Mouse (Mus musculus): Measurements from ENCODE around the gene Siglecf. TPM values are rescaled to one million over a fixed set of nuclear protein-coding genes. Genes with fewer than 3 reads are reported as not detected.

The Siglecf gene
- polyA plus RNA-seq (2014; fragmentation: Illumina TruSeq; extraction: RNeasy Lipid Tissue Mini Kit (QIAGEN cat#74804); ENCODE audit: low read depth, low replicate concordance) = 2.7 TPM

GRCm38 (mm10) chr7:43351154-43351553 is at the start of gene Siglecf:
Gene Siglecf, plus strand, starts transcription at chr7:43351341.

DNA sequence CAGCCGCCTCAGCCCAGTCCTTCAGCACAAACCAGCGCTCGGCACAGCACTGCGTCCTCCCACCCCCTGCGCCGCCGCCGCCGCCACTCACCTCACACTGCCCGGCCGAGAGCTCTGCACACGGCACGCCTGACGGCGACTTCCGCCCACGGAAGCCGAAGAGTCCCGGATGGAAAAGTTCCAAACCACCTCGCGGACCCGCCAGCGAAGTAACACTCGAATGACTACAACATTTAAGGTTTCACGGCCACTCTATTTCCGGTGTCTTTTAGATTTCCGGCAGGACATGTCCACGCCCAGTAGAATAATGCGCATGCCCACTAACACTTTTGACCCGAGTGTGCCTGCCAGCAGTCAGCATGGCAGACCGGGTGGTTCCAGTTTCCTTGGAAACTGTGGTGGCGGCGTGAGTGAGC is 38.1 kb upstream of the Siglecf start, which contains the start of gene Zfp715:
Gene Zfp715, minus strand, starts transcription at position 282 of the 416 bp plus-strand sequence.

DNA sequence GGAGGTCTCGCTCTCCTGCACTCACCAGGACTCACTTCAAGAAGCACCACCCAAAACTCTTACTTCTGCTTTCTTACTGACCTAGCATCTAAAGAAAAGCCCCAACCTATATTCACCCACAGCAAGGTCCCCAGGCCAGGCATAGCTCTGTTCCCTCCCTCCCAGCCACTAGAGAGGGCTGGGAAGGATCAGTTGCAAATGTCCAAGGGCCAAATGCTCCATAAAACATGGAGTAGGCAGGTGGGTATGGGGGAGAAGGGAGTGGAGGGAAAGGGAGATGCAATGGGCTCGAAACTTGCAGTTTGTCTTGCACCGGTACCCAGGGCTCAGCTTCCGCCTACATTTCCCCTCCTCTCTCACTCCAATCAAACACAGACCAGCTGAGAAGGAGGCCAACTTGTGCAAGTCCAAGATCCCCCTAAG is 57.0 kb downstream of the Siglecf start, which contains the start of gene Siglecg:
Gene Siglecg, plus strand, starts transcription at position 74 of the 423 bp plus-strand sequence.

Other genes with a start within 250 kb of the Siglecf start
- not detected for gene Zfp936, start 237.1 kb upstream of the Siglecf start, polyA plus RNA-seq (2014; fragmentation: Illumina TruSeq; extraction: RNeasy Lipid Tissue Mini Kit (QIAGEN cat#74804); ENCODE audit: low read depth, low replicate concordance)
- 54.4 TPM for gene Zfp715, start 38.0 kb upstream of the Siglecf start, polyA plus RNA-seq (2014; fragmentation: Illumina TruSeq; extraction: RNeasy Lipid Tissue Mini Kit (QIAGEN cat#74804); ENCODE audit: low read depth, low replicate concordance)
- gene Siglecg, start 56.9 kb downstream of the Siglecf start, polyA plus RNA-seq (2014; fragmentation: Illumina TruSeq; extraction: RNeasy Lipid Tissue Mini Kit (QIAGEN cat#74804); ENCODE audit: low read depth, low replicate concordance) = 1.9 TPM
- gene Lim2, start 76.3 kb downstream of the Siglecf start, polyA plus RNA-seq (2014; fragmentation: Illumina TruSeq; extraction: RNeasy Lipid Tissue Mini Kit (QIAGEN cat#74804); ENCODE audit: low read depth, low replicate concordance) = not detected
- not detected for gene Nkg7, start 85.7 kb downstream of the Siglecf start, polyA plus RNA-seq (2014; fragmentation: Illumina TruSeq; extraction: RNeasy Lipid Tissue Mini Kit (QIAGEN cat#74804); ENCODE audit: low read depth, low replicate concordance)
- not detected for gene Cldnd2, start 89.4 kb downstream of the Siglecf start, polyA plus RNA-seq (2014; fragmentation: Illumina TruSeq; extraction: RNeasy Lipid Tissue Mini Kit (QIAGEN cat#74804); ENCODE audit: low read depth, low replicate concordance)
- gene Etfb, start 92.7 kb downstream of the Siglecf start, polyA plus RNA-seq (2014; fragmentation: Illumina TruSeq; extraction: RNeasy Lipid Tissue Mini Kit (QIAGEN cat#74804); ENCODE audit: low read depth, low replicate concordance) = 4.8 TPM
- gene Gm45233, start 92.8 kb downstream of the Siglecf start, polyA plus RNA-seq (2014; fragmentation: Illumina TruSeq; extraction: RNeasy Lipid Tissue Mini Kit (QIAGEN cat#74804); ENCODE audit: low read depth, low replicate concordance) = not detected
- gene Vsig10l, start 111.8 kb downstream of the Siglecf start, polyA plus RNA-seq (2014; fragmentation: Illumina TruSeq; extraction: RNeasy Lipid Tissue Mini Kit (QIAGEN cat#74804); ENCODE audit: low read depth, low replicate concordance) = 0.32 TPM
- gene Iglon5, start 138.7 kb downstream of the Siglecf start, polyA plus RNA-seq (2014; fragmentation: Illumina TruSeq; extraction: RNeasy Lipid Tissue Mini Kit (QIAGEN cat#74804); ENCODE audit: low read depth, low replicate concordance) = not detected
- not detected for gene 4931406B18Rik, start 154.6 kb downstream of the Siglecf start, polyA plus RNA-seq (2014; fragmentation: Illumina TruSeq; extraction: RNeasy Lipid Tissue Mini Kit (QIAGEN cat#74804); ENCODE audit: low read depth, low replicate concordance)
- 14.8 TPM for gene Cd33, start 193.1 kb downstream of the Siglecf start, polyA plus RNA-seq (2014; fragmentation: Illumina TruSeq; extraction: RNeasy Lipid Tissue Mini Kit (QIAGEN cat#74804); ENCODE audit: low read depth, low replicate concordance)
- gene Zfp658, start 210.9 kb downstream of the Siglecf start, polyA plus RNA-seq (2014; fragmentation: Illumina TruSeq; extraction: RNeasy Lipid Tissue Mini Kit (QIAGEN cat#74804); ENCODE audit: low read depth, low replicate concordance) = 1.5 TPM
- 17.7 TPM for gene Zfp719, start 228.3 kb downstream of the Siglecf start, polyA plus RNA-seq (2014; fragmentation: Illumina TruSeq; extraction: RNeasy Lipid Tissue Mini Kit (QIAGEN cat#74804); ENCODE audit: low read depth, low replicate concordance)

Data from sigmoid colon, adult 10 weeks (tissue).